Mouse (Mus musculus) heart, adult 11 months (tissue): ENCODE measurements at regions not wholly inside any gene's neighbourhood (a gene's known extent, or its start where the extent isn't known, plus 50 kb on each side); places are given as distances from the start of the nearest gene placed in this dataset.
A peak's percentile ranks its signal among the peaks of the same experiment; 100 is the strongest.

ENCODE experiments used
- DNase-seq: peaks from one replicate; pipeline ENCODE4 v3.0.0; 2022

GRCm38 (mm10) chr6:102977122-102977521 is 404.2 kb upstream of the Cntn3 start:
- no peak for DNase-seq

- DNase-seq = no peak
Observed at GRCm38 (mm10) chr6:103023326-103023725, 450.4 kb upstream of the Cntn3 start.

GRCm38 (mm10) chr6:103024006-103024405 is 451.1 kb upstream of the Cntn3 start:
- DNase-seq = no peak

GRCm38 (mm10) chr6:103028150-103028549 is 455.2 kb upstream of the Cntn3 start:
- no peak for DNase-seq

GRCm38 (mm10) chr6:103033418-103033817 is 460.5 kb upstream of the Cntn3 start:
- DNase-seq = no peak

GRCm38 (mm10) chr6:103033919-103034318 is 461.0 kb upstream of the Cntn3 start:
- no peak for DNase-seq

- DNase-seq = no peak
Observed at GRCm38 (mm10) chr6:103060591-103060990, 449.8 kb upstream of the Chl1 start.

GRCm38 (mm10) chr6:103106189-103106588 is 404.2 kb upstream of the Chl1 start:
- DNase-seq = no peak

- DNase-seq = no peak
Observed at GRCm38 (mm10) chr6:103119537-103119936, 390.8 kb upstream of the Chl1 start.

- DNase-seq = no peak
Observed at GRCm38 (mm10) chr6:103140851-103141250, 369.5 kb upstream of the Chl1 start.

GRCm38 (mm10) chr6:103177851-103178250 is 332.5 kb upstream of the Chl1 start:
- DNase-seq = no peak

GRCm38 (mm10) chr6:103183355-103183754 is 327.0 kb upstream of the Chl1 start:
- DNase-seq = no peak

- DNase-seq = no peak
Observed at GRCm38 (mm10) chr6:103196838-103197237, 313.5 kb upstream of the Chl1 start.

GRCm38 (mm10) chr6:103201605-103202004 is 308.8 kb upstream of the Chl1 start:
- DNase-seq = no peak

GRCm38 (mm10) chr6:103209202-103209601 is 301.2 kb upstream of the Chl1 start:
- no peak for DNase-seq

- peak; percentile 94 for DNase-seq
Observed at GRCm38 (mm10) chr6:103213160-103213559, 297.2 kb upstream of the Chl1 start.

GRCm38 (mm10) chr6:103236896-103237295 is 273.5 kb upstream of the Chl1 start:
- no peak for DNase-seq

GRCm38 (mm10) chr6:103268984-103269383 is 241.4 kb upstream of the Chl1 start:
- no peak for DNase-seq

GRCm38 (mm10) chr6:103272216-103272615 is 238.2 kb upstream of the Chl1 start:
- no peak for DNase-seq

GRCm38 (mm10) chr6:103275071-103275470 is 235.3 kb upstream of the Chl1 start:
- DNase-seq = no peak

- DNase-seq = no peak
Observed at GRCm38 (mm10) chr6:103275476-103275875, 234.9 kb upstream of the Chl1 start.

GRCm38 (mm10) chr6:103296015-103296414 is 214.4 kb upstream of the Chl1 start:
- DNase-seq = no peak

GRCm38 (mm10) chr6:103306420-103307249 is 203.8 kb upstream of the Chl1 start:
- no peak for DNase-seq

GRCm38 (mm10) chr6:103307250-103307580 is 203.2 kb upstream of the Chl1 start:
- no peak for DNase-seq

- DNase-seq = no peak
Observed at GRCm38 (mm10) chr6:103312149-103312548, 198.2 kb upstream of the Chl1 start.
